Mouse (Mus musculus) hindbrain, embryonic 15.5 days (tissue): ENCODE measurements around the gene Snx3. TPM values are rescaled to one million over a fixed set of nuclear protein-coding genes. Genes with fewer than 3 reads are reported as not detected.

ENCODE experiments used
- ATAC-seq: fragments of 200-750 bp; cut with Nextera tagmentation; 2 replicates; pipeline ENCODE4 v1.8.0; 2017; ENCODE audit warnings: low read depth, moderate number of reproducible peaks, moderate TSS enrichment; ENCODE audit not compliant: low FRiP score
- H3K27ac ChIP-seq: fragments of 300-500 bp; sonication (generic); replicated peaks from 2 replicates; pipeline ENCODE4 v1.5.1; 2015; ENCODE audit warnings: mild to moderate bottlenecking, inconsistent platforms
- H3K27me3 ChIP-seq: fragments of 300-500 bp; sonication (generic); 2 replicates; pipeline ENCODE4 v1.6.1; 2015; ENCODE audit warnings: control low read depth, inconsistent platforms
- H3K36me3 ChIP-seq: fragments of 300-500 bp; sonication (generic); 2 replicates; pipeline ENCODE4 v1.6.1; 2015; ENCODE audit warnings: control low read depth, inconsistent platforms
- H3K4me1 ChIP-seq: fragments of 300-500 bp; sonication (generic); replicated peaks from 2 replicates; pipeline ENCODE4 v1.6.1; 2015; ENCODE audit warnings: control low read depth, inconsistent platforms
- H3K4me2 ChIP-seq: fragments of 300-500 bp; sonication (generic); 2 replicates; pipeline ENCODE4 v1.6.1; 2015; ENCODE audit warnings: moderate library complexity, mild to moderate bottlenecking, inconsistent platforms
- H3K4me3 ChIP-seq: fragments of 300-500 bp; sonication (generic); 2 replicates; pipeline ENCODE4 v1.5.1; 2015; ENCODE audit warnings: mild to moderate bottlenecking, inconsistent platforms
- H3K9ac ChIP-seq: fragments of 300-500 bp; sonication (generic); 2 replicates; pipeline ENCODE4 v1.6.1; 2015; ENCODE audit warnings: inconsistent platforms
- H3K9me3 ChIP-seq: fragments of 300-500 bp; sonication (generic); 2 replicates; pipeline ENCODE4 v1.6.1; 2016; ENCODE audit warnings: control low read depth, inconsistent platforms
- WGBS: fragments of 180-500 bp; shearing (Covaris S2); methylation state at CpG from one replicate; pipeline ENCODE4 v1.1.7; 2015; 5-methylcytosine and 5-hydroxymethylcytosine counted together
- polyA plus RNA-seq: library from polyadenylated mRNA; unstranded; fragments of >200 nt; fragmentation: Nextera tagmentation; extraction: Ambion mirVana; gene quantifications from 2 replicates; pipeline ENCODE4 v1.2.1, GENCODE M21; 2015

The Snx3 gene
- 308 and 309 TPM in 2 replicates for polyA plus RNA-seq

GRCm38 (mm10) chr10:42501775-42502348 lies at the start of gene Snx3:
Gene Snx3 (plus strand): TSS chr10:42502030.
- Histone ChIP-seq H3K27me3 (no peaks in the 10 kb centered on the region), H3K4me1 (peaks cover 29% of the 10 kb centered on the region), H3K4me2 (peak within 1 kb of the TSS; percentile 82), H3K36me3 (no peaks in the 10 kb centered on the region), H3K9ac (peak within 1 kb of the TSS; percentile 81), H3K9me3 (no peaks in the 10 kb centered on the region), H3K27ac (peak within 1 kb of the TSS; percentile 98), H3K4me3 (peak within 1 kb of the TSS; percentile 59)
- under 1% methylated on average over 66 of the region's 68 CpGs for WGBS
- peak; percentile 98 for ATAC-seq

GRCm38 (mm10) chr10:42454266-42454665 lies 47.6 kb upstream of the Snx3 start:
- no peaks in the 10 kb centered on the region for H3K36me3 ChIP-seq
- H3K9ac ChIP-seq: no peak overlapping the region
- peaks cover 6% of the 10 kb centered on the region; the same call in 1 of the 2 replicates for H3K4me1 ChIP-seq
- H3K4me2 ChIP-seq: no peak overlapping the region
- WGBS: 86% methylated on average over 11 of the region's 11 CpGs
- no peak overlapping the region for H3K4me3 ChIP-seq
- no peak overlapping the region for H3K27ac ChIP-seq
- H3K27me3 ChIP-seq: no peaks in the 10 kb centered on the region
- no peaks in the 10 kb centered on the region for H3K9me3 ChIP-seq
- ATAC-seq: no peak

GRCm38 (mm10) chr10:42454690-42455089 lies 47.1 kb upstream of the Snx3 start:
- no peaks in the 10 kb centered on the region for H3K36me3 ChIP-seq
- H3K4me2 ChIP-seq: no peak overlapping the region
- H3K27ac ChIP-seq: no peak overlapping the region
- no peaks in the 10 kb centered on the region for H3K9me3 ChIP-seq
- H3K4me3 ChIP-seq: no peak overlapping the region
- ATAC-seq: no peak
- H3K4me1 ChIP-seq: 0 out of 2 replicates have a peak, but pooled peaks cover 4% of the 10 kb centered on the region
- 91% methylated on average over 6 of the region's 6 CpGs for WGBS
- no peaks in the 10 kb centered on the region for H3K27me3 ChIP-seq
- no peak overlapping the region for H3K9ac ChIP-seq

GRCm38 (mm10) chr10:42455981-42456380 lies 45.8 kb upstream of the Snx3 start:
- no peaks in the 10 kb centered on the region for H3K27me3 ChIP-seq
- no peaks in the 10 kb centered on the region for H3K36me3 ChIP-seq
- H3K4me1 ChIP-seq: 0 out of 2 replicates have a peak, but pooled peaks cover 4% of the 10 kb centered on the region
- no peak for ATAC-seq
- no peaks in the 10 kb centered on the region for H3K9me3 ChIP-seq
- H3K27ac ChIP-seq: no peak overlapping the region
- H3K4me2 ChIP-seq: no peak overlapping the region
- H3K9ac ChIP-seq: no peak overlapping the region
- WGBS: 75% methylated on average over 5 of the region's 5 CpGs
- no peak overlapping the region for H3K4me3 ChIP-seq

- no peak overlapping the region for H3K4me2 ChIP-seq
Observed at GRCm38 (mm10) chr10:42457557-42458191, 44.2 kb upstream of the Snx3 start.

GRCm38 (mm10) chr10:42464224-42464623 lies 37.6 kb upstream of the Snx3 start:
- Histone ChIP-seq H3K27ac (no peak overlapping the region), H3K9me3 (no peaks in the 10 kb centered on the region), H3K4me3 (no peak overlapping the region), H3K27me3 (no peaks in the 10 kb centered on the region), H3K4me1 (no peaks in the 10 kb centered on the region), H3K36me3 (no peaks in the 10 kb centered on the region), H3K4me2 (no peak overlapping the region), H3K9ac (no peak overlapping the region)
- WGBS: 54% methylated on average over 5 of the region's 5 CpGs
- no peak; the same call in 1 of the 2 replicates for ATAC-seq

More at GRCm38 (mm10) chr10:42457557-42458191, 44.2 kb upstream of the Snx3 start:
- Histone ChIP-seq H3K27me3 (no peaks in the 10 kb centered on the region), H3K36me3 (no peaks in the 10 kb centered on the region), H3K9me3 (no peaks in the 10 kb centered on the region), H3K4me3 (no peak overlapping the region), H3K27ac (no peak overlapping the region), H3K4me1 (0 out of 2 replicates have a peak, but pooled peaks cover 4% of the 10 kb centered on the region), H3K9ac (no peak overlapping the region)
- no peak for ATAC-seq
- WGBS: 82% methylated on average over 9 of the region's 9 CpGs

GRCm38 (mm10) chr10:42464805-42465204 lies 37.0 kb upstream of the Snx3 start:
- Histone ChIP-seq H3K36me3 (no peaks in the 10 kb centered on the region), H3K27ac (no peak overlapping the region), H3K9ac (no peak overlapping the region), H3K27me3 (no peaks in the 10 kb centered on the region), H3K4me3 (no peak overlapping the region), H3K9me3 (no peaks in the 10 kb centered on the region), H3K4me2 (no peak overlapping the region), H3K4me1 (no peaks in the 10 kb centered on the region)
- no peak for ATAC-seq
- 84% methylated on average over 14 of the region's 14 CpGs for WGBS

- no peak for ATAC-seq
- Histone ChIP-seq H3K4me1 (peaks cover 7% of the 10 kb centered on the region), H3K4me3 (no peak overlapping the region), H3K27me3 (no peaks in the 10 kb centered on the region), H3K9me3 (no peaks in the 10 kb centered on the region), H3K4me2 (no peak overlapping the region), H3K9ac (no peak overlapping the region), H3K27ac (no peak overlapping the region), H3K36me3 (no peaks in the 10 kb centered on the region)
- WGBS: 79% methylated on average over 6 of the region's 6 CpGs
Observed at GRCm38 (mm10) chr10:42474946-42475514, 26.8 kb upstream of the Snx3 start.

- Histone ChIP-seq H3K4me1 (peaks cover 7% of the 10 kb centered on the region), H3K27ac (0 out of 2 replicates have a peak overlapping the region, but pooled peaks have one; percentile 82), H3K9ac (no peak overlapping the region), H3K36me3 (no peaks in the 10 kb centered on the region), H3K9me3 (no peaks in the 10 kb centered on the region), H3K27me3 (no peaks in the 10 kb centered on the region), H3K4me2 (peak overlapping the region; percentile 79), H3K4me3 (no peak overlapping the region)
- WGBS: 92% methylated on average over 10 of the region's 10 CpGs
- ATAC-seq: no peak
Observed at GRCm38 (mm10) chr10:42476774-42477475, 24.9 kb upstream of the Snx3 start.

- H3K9ac ChIP-seq: peak overlapping the region; percentile 66
- peaks cover 7% of the 10 kb centered on the region for H3K4me1 ChIP-seq
- no peaks in the 10 kb centered on the region for H3K36me3 ChIP-seq
- no peaks in the 10 kb centered on the region for H3K9me3 ChIP-seq
- peak; percentile 46 for ATAC-seq
- H3K27ac ChIP-seq: peak overlapping the region; percentile 82
- peak overlapping the region; percentile 79 for H3K4me2 ChIP-seq
- peak overlapping the region; percentile 73 for H3K4me3 ChIP-seq
- H3K27me3 ChIP-seq: no peaks in the 10 kb centered on the region
- 14% methylated on average over 25 of the region's 25 CpGs for WGBS
Observed at GRCm38 (mm10) chr10:42477550-42478340, 24.1 kb upstream of the Snx3 start.

- peak within 1 kb of the TSS; percentile 73 for H3K4me3 ChIP-seq
- no peaks in the 10 kb centered on the region for H3K9me3 ChIP-seq
- peak within 1 kb of the TSS; percentile 79 for H3K4me2 ChIP-seq
- H3K4me1 ChIP-seq: peaks cover 7% of the 10 kb centered on the region
- H3K27ac ChIP-seq: peak within 1 kb of the TSS; percentile 82
- H3K36me3 ChIP-seq: no peaks in the 10 kb centered on the region
- WGBS: under 1% methylated on average over 29 of the region's 29 CpGs
- no peaks in the 10 kb centered on the region for H3K27me3 ChIP-seq
- peak; percentile 96 for ATAC-seq
- H3K9ac ChIP-seq: peak within 1 kb of the TSS; percentile 66
Observed at GRCm38 (mm10) chr10:42478341-42478720, 23.5 kb upstream of the Snx3 start, which contains the start of gene Afg1l. Gene Afg1l (minus strand): TSS chr10:42478565.
